Mouse (Mus musculus) small intestine, adult 2 months (tissue): Measurements from ENCODE around the gene Nthl1. TPM values are rescaled to one million over a fixed set of nuclear protein-coding genes. Genes with fewer than 3 reads are reported as not detected.

ENCODE experiments used
- H3K27ac ChIP-seq: fragments of 200-500 bp; 2 replicates; pipeline ENCODE4 v1.5.1; 2012; ENCODE audit warnings: low read depth, low read length, control low read depth, inconsistent platforms; ENCODE audit not compliant: insufficient read depth
- H3K27me3 ChIP-seq: fragments of 200-500 bp; 2 replicates; pipeline ENCODE4 v1.6.1; 2012; ENCODE audit warnings: mild to moderate bottlenecking, moderate library complexity, low read length, inconsistent platforms; ENCODE audit not compliant: control insufficient read depth, insufficient read depth
- H3K36me3 ChIP-seq: fragments of 200-500 bp; 2 replicates; pipeline ENCODE4 v1.6.1; 2012; ENCODE audit warnings: mild to moderate bottlenecking, low read length, control low read depth, inconsistent platforms; ENCODE audit not compliant: control insufficient read depth, insufficient read depth
- H3K4me1 ChIP-seq: fragments of 200-500 bp; 2 replicates; pipeline ENCODE4 v1.6.1; 2012; ENCODE audit warnings: low read length, inconsistent platforms, mixed read lengths; ENCODE audit not compliant: control insufficient read depth, insufficient read depth, insufficient read length
- H3K4me3 ChIP-seq: fragments of 200-500 bp; 2 replicates; pipeline ENCODE4 v1.5.1; 2012; ENCODE audit warnings: low read depth, mild to moderate bottlenecking, control low read depth, inconsistent platforms, low read length, moderate library complexity
- CTCF ChIP-seq: fragments of 200-500 bp; IDR thresholded peaks from 2 replicates; pipeline ENCODE4 v1.5.1; 2012; ENCODE audit warnings: low read depth, mild to moderate bottlenecking, control low read depth, inconsistent platforms, low read length, moderate library complexity, mixed read lengths; ENCODE audit not compliant: insufficient replicate concordance, insufficient read length; ENCODE audit errors: extremely low read depth
- POLR2A ChIP-seq: fragments of 200-500 bp; IDR thresholded peaks from 2 replicates; pipeline ENCODE4 v1.6.1; 2012; ENCODE audit warnings: low read depth, mild to moderate bottlenecking, control low read depth, inconsistent platforms, low read length, moderate library complexity
- WGBS: fragments of 180-500 bp; shearing (Covaris S2); methylation state at CpG from one replicate; pipeline ENCODE4 v1.1.7; 2018; 5-methylcytosine and 5-hydroxymethylcytosine counted together
- polyA plus RNA-seq: library from polyadenylated mRNA; depleted of rRNA; stranded (reverse); fragments of >200 nt; gene quantifications from 2 replicates; pipeline ENCODE4 v1.2.3, GENCODE M21; 2012

Gene Nthl1
- polyA plus RNA-seq, 1 experiment, result 7.2 TPM

- Histone ChIP-seq H3K36me3 (peaks cover 55% of the 10 kb centered on the region), H3K4me3 (no peak overlapping the region), H3K27me3 (no peaks in the 10 kb centered on the region), H3K4me1 (no peaks in the 10 kb centered on the region), H3K27ac (no peak overlapping the region)
- 82% methylated on average over 8 of the region's 8 CpGs for WGBS
- no peak for TF ChIP-seq POLR2A
- no peak for TF ChIP-seq CTCF
Measured at GRCm38 (mm10) chr17:24603961-24604360, 28.5 kb upstream of the Nthl1 start.

- WGBS, result 94% methylated on average over 3 of the region's 3 CpGs
- Histone ChIP-seq H3K4me3 (no peak overlapping the region), H3K27ac (no peak overlapping the region), H3K4me1 (no peaks in the 10 kb centered on the region), H3K36me3 (peaks cover 51% of the 10 kb centered on the region), H3K27me3 (no peaks in the 10 kb centered on the region)
- TF ChIP-seq CTCF, result no peak
- no peak for TF ChIP-seq POLR2A
Measured at GRCm38 (mm10) chr17:24604557-24604956, 27.9 kb upstream of the Nthl1 start.

- no peaks in the 10 kb centered on the region for H3K27me3 ChIP-seq
- H3K36me3 ChIP-seq, result peaks cover 37% of the 10 kb centered on the region
- 90% methylated on average over 4 of the region's 4 CpGs for WGBS
- no peak overlapping the region for H3K27ac ChIP-seq
- no peak overlapping the region for H3K4me3 ChIP-seq
- no peak for TF ChIP-seq CTCF
- TF ChIP-seq POLR2A, result no peak
- H3K4me1 ChIP-seq, result no peaks in the 10 kb centered on the region
Measured at GRCm38 (mm10) chr17:24608370-24608769, 24.1 kb upstream of the Nthl1 start.

- WGBS, result 88% methylated on average over 8 of the region's 8 CpGs
- H3K36me3 ChIP-seq, result peaks cover 40% of the 10 kb centered on the region
- no peak for TF ChIP-seq CTCF
Measured at GRCm38 (mm10) chr17:24608874-24609273, 23.6 kb upstream of the Nthl1 start.

GRCm38 (mm10) chr17:24610711-24611110 is 21.8 kb upstream of the Nthl1 start:
- Histone ChIP-seq H3K36me3 (peaks cover 46% of the 10 kb centered on the region), H3K4me3 (no peak overlapping the region), H3K27ac (no peak overlapping the region), H3K27me3 (no peaks in the 10 kb centered on the region), H3K4me1 (no peaks in the 10 kb centered on the region)
- TF ChIP-seq POLR2A (no peak), CTCF (no peak)
- 52% methylated on average over 2 of the region's 2 CpGs for WGBS

More at GRCm38 (mm10) chr17:24608874-24609273, 23.6 kb upstream of the Nthl1 start:
- Histone ChIP-seq H3K27ac (no peak overlapping the region), H3K4me1 (no peaks in the 10 kb centered on the region), H3K27me3 (no peaks in the 10 kb centered on the region), H3K4me3 (no peak overlapping the region)

- H3K36me3 ChIP-seq, result peaks cover 72% of the 10 kb centered on the region
- WGBS, result 84% methylated on average over 14 of the region's 14 CpGs
Measured at GRCm38 (mm10) chr17:24617561-24618194, 14.8 kb upstream of the Nthl1 start.

GRCm38 (mm10) chr17:24625472-24625871 is 7.0 kb upstream of the Nthl1 start:
- TF ChIP-seq POLR2A (no peak), CTCF (no peak)
- Histone ChIP-seq H3K4me1 (no peaks in the 10 kb centered on the region), H3K4me3 (no peak overlapping the region), H3K27me3 (no peaks in the 10 kb centered on the region), H3K36me3 (peaks cover 63% of the 10 kb centered on the region), H3K27ac (no peak overlapping the region)
- 89% methylated on average over 8 of the region's 8 CpGs for WGBS

More at GRCm38 (mm10) chr17:24617561-24618194, 14.8 kb upstream of the Nthl1 start:
- Histone ChIP-seq H3K4me3 (no peak overlapping the region), H3K4me1 (no peaks in the 10 kb centered on the region), H3K27me3 (no peaks in the 10 kb centered on the region), H3K27ac (no peak overlapping the region)
- TF ChIP-seq CTCF (no peak), POLR2A (no peak)
